Mouse (Mus musculus) C2C12 (cell line): Measurements from ENCODE around the gene Palm2.

ENCODE experiments used
- CEBPB ChIP-seq: IDR thresholded peaks from one replicate; pipeline ENCODE4 v1.6.1; 2011; ENCODE audit warnings: low read depth, mild to moderate bottlenecking, control low read depth, moderate library complexity
- CTCF ChIP-seq: IDR thresholded peaks from one replicate; pipeline ENCODE4 v1.5.1; 2011; ENCODE audit not compliant: control insufficient read depth, insufficient read depth, insufficient read length
- FOSL1 ChIP-seq: IDR thresholded peaks from one replicate; pipeline ENCODE4 v1.8.0; 2011; ENCODE audit warnings: mild to moderate bottlenecking, low read length; ENCODE audit not compliant: poor library complexity, insufficient read depth, severe bottlenecking
- MAX ChIP-seq: IDR thresholded peaks from one replicate; pipeline ENCODE4 v1.6.1; 2011; ENCODE audit warnings: mild to moderate bottlenecking, control low read depth
- MYOD1 ChIP-seq: IDR thresholded peaks from one replicate; pipeline ENCODE4 v1.6.1; 2011; ENCODE audit warnings: low read depth; ENCODE audit not compliant: control insufficient read depth, insufficient read length
- MYOG ChIP-seq: IDR thresholded peaks from one replicate; pipeline ENCODE4 v1.6.1; 2011; ENCODE audit not compliant: control insufficient read depth, insufficient read length; ENCODE audit errors: extremely low read depth
- USF1 ChIP-seq: IDR thresholded peaks from one replicate; pipeline ENCODE4 v1.6.1; 2011; ENCODE audit warnings: low read depth, mild to moderate bottlenecking, control low read depth, moderate library complexity

DNA sequence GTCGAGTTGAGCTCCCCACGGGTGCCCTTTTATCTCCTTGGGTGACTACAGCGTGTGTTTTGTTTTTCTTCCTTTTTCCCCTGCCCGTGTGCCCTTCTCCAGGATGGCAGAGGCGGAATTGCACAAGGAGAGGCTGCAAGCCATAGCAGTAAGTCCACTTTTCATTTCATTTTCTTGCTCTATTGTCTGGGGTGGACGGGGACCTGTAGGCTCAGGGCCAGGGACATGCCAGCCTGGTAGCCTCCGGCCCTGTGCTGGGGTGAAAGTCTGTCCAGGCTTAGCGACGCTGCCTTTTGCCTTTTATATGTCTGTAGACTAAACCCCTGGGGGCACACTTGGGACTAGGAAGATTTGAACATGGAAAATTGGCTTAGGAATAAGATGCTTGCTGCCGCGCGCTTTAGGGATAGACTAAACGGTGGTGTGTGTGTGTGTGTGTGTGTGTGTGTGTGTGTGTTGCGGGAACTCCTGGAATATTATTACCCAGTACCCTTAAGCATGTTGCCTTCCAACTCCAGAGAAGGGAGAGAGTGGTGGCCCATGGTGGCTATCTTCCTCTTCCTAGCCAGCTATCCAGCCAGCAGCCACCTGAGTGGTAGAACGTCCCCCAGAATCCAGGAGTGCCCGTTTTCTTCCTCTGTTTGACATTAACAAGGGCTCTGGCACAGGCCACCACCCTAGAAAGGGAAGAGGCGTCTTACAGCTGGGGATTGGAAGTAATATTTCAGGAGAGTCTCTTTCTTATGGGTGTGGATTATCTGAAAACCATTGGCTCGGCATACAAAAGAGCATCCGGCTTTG is 134.4 kb downstream of the Palm2 start:
- TF ChIP-seq CTCF: no peak
- TF ChIP-seq MYOG: no peak
- TF ChIP-seq FOSL1: no peak
- TF ChIP-seq USF1: no peak
- TF ChIP-seq MAX: no peak
- TF ChIP-seq CEBPB: no peak
- no peak for TF ChIP-seq MYOD1
